Comparison of ENCODE assay signal across 25 mouse cellular contexts in genomic region chr5:77402901-77403300, GRCm38 (mm10). TPM values are rescaled to one million over a fixed set of nuclear protein-coding genes. Genes with fewer than 3 reads are reported as not detected.
DNase-seq lines count a peak whose midpoint lies in the region; ATAC-seq and TF ChIP-seq lines count a peak whose summit lies in the region.
"Had no signal": no experiment of that assay in that cellular context is flagged by ENCODE, and none has a peak within 500 bp of the region (broad histone marks: within the 10 kb centered on the region; RNA-seq: fewer than 3 reads in every experiment).

No protein-coding gene starts in this region.

- no peak for DNase-seq in gastrocnemius, adult 2 months
- DNase-seq in gastrocnemius, postnatal 36 days = no peak
- DNase-seq in heart, embryonic 10.5 days (ENCODE audit: low spot score) = no peak
- peak; percentile 57 for DNase-seq in kidney, postnatal 0 days (ENCODE audit: low spot score)
- DNase-seq in B cell, adult 2 months = no peak
- DNase-seq: adrenal gland, postnatal 14 days; cerebellum, adult 18-20 months; cerebellum, postnatal 10 days; gastrocnemius, postnatal 14 days; layer of hippocampus, adult 9-11 months; thymus, adult 2 months; thymus, postnatal 36 days had no signal

- no peaks in the 10 kb centered on the region for H3K36me3 ChIP-seq in heart, embryonic 13.5 days
- H3K36me3 ChIP-seq in heart, embryonic 10.5 days = no peaks in the 10 kb centered on the region
- H3K36me3 ChIP-seq in kidney, postnatal 0 days (ENCODE audit: insufficient read depth, low read length) = 0 out of 2 replicates have a peak, but pooled peaks cover 7% of the 10 kb centered on the region
- H3K36me3 ChIP-seq: forebrain, embryonic 12.5 days; hindbrain, embryonic 13.5 days; lung, embryonic 15.5 days; midbrain, embryonic 10.5 days; midbrain, embryonic 15.5 days; neural tube, embryonic 15.5 days had no signal

- TF ChIP-seq CTCF in gastrocnemius, adult 2 months (IDR thresholded peaks at IDR 0.05) = no peak
- no peak for TF ChIP-seq CTCF in kidney, postnatal 0 days (IDR thresholded peaks at IDR 0.05; ENCODE audit: low read depth)

- peaks cover 59% of the 10 kb centered on the region for H3K4me1 ChIP-seq in heart, embryonic 13.5 days
- H3K4me1 ChIP-seq in heart, embryonic 10.5 days = peaks cover 24% of the 10 kb centered on the region
- peaks cover 18% of the 10 kb centered on the region for H3K4me1 ChIP-seq in brown adipose tissue, adult 24 weeks (ENCODE audit: control insufficient read depth, insufficient read depth, insufficient read length, low read length)
- peaks cover 34% of the 10 kb centered on the region for H3K4me1 ChIP-seq in kidney, postnatal 0 days (replicated peaks; ENCODE audit: insufficient read depth, low read length)
- H3K4me1 ChIP-seq: midbrain, embryonic 15.5 days had no signal

- no peaks in the 10 kb centered on the region for H3K9me3 ChIP-seq in heart, embryonic 13.5 days
- H3K9me3 ChIP-seq in heart, embryonic 10.5 days = no peaks in the 10 kb centered on the region
- no peaks in the 10 kb centered on the region for H3K9me3 ChIP-seq in kidney, postnatal 0 days (replicated peaks; ENCODE audit: low read length)
- H3K9me3 ChIP-seq: hindbrain, embryonic 13.5 days; lung, embryonic 15.5 days; midbrain, embryonic 10.5 days; midbrain, embryonic 15.5 days; neural tube, embryonic 15.5 days had no signal

- no peak overlapping the region for H3K4me2 ChIP-seq in heart, embryonic 13.5 days
- no peak overlapping the region for H3K4me2 ChIP-seq in kidney, postnatal 0 days (ENCODE audit: low read length)
- H3K4me2 ChIP-seq: forebrain, embryonic 12.5 days; hindbrain, embryonic 13.5 days; liver, embryonic 11.5 days; lung, embryonic 15.5 days; midbrain, embryonic 15.5 days; neural tube, embryonic 15.5 days had no signal

- H3K27ac ChIP-seq in gastrocnemius, adult 2 months = peak overlapping the region; percentile 74
- H3K27ac ChIP-seq in heart, embryonic 13.5 days (replicated peaks) = 0 out of 2 replicates have a peak overlapping the region, but pooled peaks have one; percentile 0
- no peak overlapping the region for H3K27ac ChIP-seq in heart, embryonic 10.5 days
- H3K27ac ChIP-seq in brown adipose tissue, adult 24 weeks (replicated peaks; ENCODE audit: low read depth, low read length) = peak overlapping the region; percentile 53; the same call in 1 of the 2 replicates
- H3K27ac ChIP-seq in kidney, postnatal 0 days = peak overlapping the region; percentile 65
- H3K27ac ChIP-seq: forebrain, embryonic 12.5 days; hindbrain, embryonic 13.5 days; midbrain, embryonic 10.5 days; midbrain, embryonic 15.5 days; neural tube, embryonic 15.5 days had no signal

- no peak for ATAC-seq in heart, embryonic 13.5 days (ENCODE audit: extremely low read depth, insufficient number of reproducible peaks, low FRiP score, low TSS enrichment)
- no peak for ATAC-seq in kidney, postnatal 0 days (replicated peaks; ENCODE audit: low FRiP score, low read depth)
- no peak for ATAC-seq in erythroblast, adult 5-6 weeks (replicated peaks; ENCODE audit: low FRiP score, poor library complexity, severe bottlenecking)
- ATAC-seq: intestine, embryonic 16.5 days; midbrain, embryonic 15.5 days; Patski had no signal

- 59% methylated on average over 5 of the region's 5 CpGs for WGBS in heart, embryonic 13.5 days
- WGBS in heart, embryonic 10.5 days = 69% methylated on average over 5 of the region's 5 CpGs
- 48% methylated on average over 5 of the region's 5 CpGs for WGBS in kidney, postnatal 0 days

- no peak overlapping the region for H3K9ac ChIP-seq in heart, embryonic 13.5 days
- H3K9ac ChIP-seq in kidney, postnatal 0 days (ENCODE audit: low read depth, low read length) = no peak overlapping the region
- H3K9ac ChIP-seq: forebrain, embryonic 12.5 days; hindbrain, embryonic 13.5 days; lung, embryonic 15.5 days; midbrain, embryonic 15.5 days; neural tube, embryonic 15.5 days had no signal

- intact Hi-C loops in gastrocnemius, adult 2 months (cut with DNase I) = loop anchor here (1.0 kb wide), 1 partner anchor 49 kb away; no protein-coding TSS in a partner anchor
- intact Hi-C loops in gastrocnemius, postnatal 36 days (cut with DNase I) = no loop called here

- H3K4me3 ChIP-seq in gastrocnemius, adult 2 months = peak overlapping the region; percentile 94; the same call in 1 of the 2 replicates
- no peak overlapping the region for H3K4me3 ChIP-seq in heart, embryonic 13.5 days
- no peak overlapping the region for H3K4me3 ChIP-seq in heart, embryonic 10.5 days
- no peak overlapping the region for H3K4me3 ChIP-seq in brown adipose tissue, adult 24 weeks (ENCODE audit: insufficient read depth, low read depth, low read length)
- H3K4me3 ChIP-seq in kidney, postnatal 0 days (replicated peaks; ENCODE audit: low read depth, low read length) = no peak overlapping the region
- H3K4me3 ChIP-seq: forebrain, embryonic 12.5 days; hindbrain, embryonic 13.5 days; lung, embryonic 15.5 days; midbrain, embryonic 10.5 days; midbrain, embryonic 15.5 days; neural tube, embryonic 15.5 days had no signal

- H3K27me3 ChIP-seq in heart, embryonic 13.5 days (replicated peaks) = peaks cover 65% of the 10 kb centered on the region
- H3K27me3 ChIP-seq in heart, embryonic 10.5 days (ENCODE audit: insufficient read depth, poor library complexity, severe bottlenecking) = peaks cover 52% of the 10 kb centered on the region
- H3K27me3 ChIP-seq in kidney, postnatal 0 days (ENCODE audit: insufficient read depth, low read length) = no peaks in the 10 kb centered on the region
- H3K27me3 ChIP-seq: lung, embryonic 15.5 days; Patski had no signal

RNA-seq across cellular contexts. Expression of gene Igfbp7, which starts 4.9 kb away (rescaled TPM):
- 10 to 100 TPM; 63.6 to 92.5 TPM for total RNA-seq in gastrocnemius, adult 2 months (2021)
- total RNA-seq in gastrocnemius, postnatal 36 days (2021) = 100 to 1,000 TPM in 1 of 2 experiments, 10 to 100 TPM in 1; 90.8 to 112 TPM
- 30.2 and 32.4 TPM in 2 replicates for polyA plus RNA-seq in heart, embryonic 13.5 days (2015; fragmentation: Nextera tagmentation; extraction: Ambion mirVana)
- 16.6 and 25.7 TPM in 2 replicates for polyA plus RNA-seq in heart, embryonic 10.5 days (2016; fragmentation: Nextera tagmentation; extraction: Ambion mirVana)
- polyA plus RNA-seq in brown adipose tissue, adult 24 weeks (2012; ENCODE audit: insufficient read depth, insufficient read length, missing spikeins) = 85.5 and 137 TPM in 2 replicates
- polyA plus RNA-seq in kidney, postnatal 0 days (2015; fragmentation: Nextera tagmentation; extraction: Ambion mirVana) = 1,308 and 1,398 TPM in 2 replicates
- 0.84 TPM in 1 of 2 replicates, not detected in the other for total RNA-seq in erythroblast, adult 5-6 weeks (2015; ENCODE audit: low replicate concordance)
- total RNA-seq in erythroblast, adult 5-6 weeks (2017; ENCODE audit: low replicate concordance) = 0.70 and 0.77 TPM in 2 replicates
- total RNA-seq: MEL had no signal
